Mouse (Mus musculus) liver, postnatal 0 days (tissue): ENCODE measurements around the gene Llgl2.

Experiments
- CTCF ChIP-seq: sonication (generic); IDR thresholded peaks from 2 replicates; pipeline ENCODE4 v1.5.1; 2016; ENCODE audit warnings: antibody characterized with exemption, low read depth
- EP300 ChIP-seq: IDR thresholded peaks from 2 replicates; pipeline ENCODE4 v1.6.1; 2016; ENCODE audit warnings: antibody characterized with exemption, low read depth, mild to moderate bottlenecking

DNA sequence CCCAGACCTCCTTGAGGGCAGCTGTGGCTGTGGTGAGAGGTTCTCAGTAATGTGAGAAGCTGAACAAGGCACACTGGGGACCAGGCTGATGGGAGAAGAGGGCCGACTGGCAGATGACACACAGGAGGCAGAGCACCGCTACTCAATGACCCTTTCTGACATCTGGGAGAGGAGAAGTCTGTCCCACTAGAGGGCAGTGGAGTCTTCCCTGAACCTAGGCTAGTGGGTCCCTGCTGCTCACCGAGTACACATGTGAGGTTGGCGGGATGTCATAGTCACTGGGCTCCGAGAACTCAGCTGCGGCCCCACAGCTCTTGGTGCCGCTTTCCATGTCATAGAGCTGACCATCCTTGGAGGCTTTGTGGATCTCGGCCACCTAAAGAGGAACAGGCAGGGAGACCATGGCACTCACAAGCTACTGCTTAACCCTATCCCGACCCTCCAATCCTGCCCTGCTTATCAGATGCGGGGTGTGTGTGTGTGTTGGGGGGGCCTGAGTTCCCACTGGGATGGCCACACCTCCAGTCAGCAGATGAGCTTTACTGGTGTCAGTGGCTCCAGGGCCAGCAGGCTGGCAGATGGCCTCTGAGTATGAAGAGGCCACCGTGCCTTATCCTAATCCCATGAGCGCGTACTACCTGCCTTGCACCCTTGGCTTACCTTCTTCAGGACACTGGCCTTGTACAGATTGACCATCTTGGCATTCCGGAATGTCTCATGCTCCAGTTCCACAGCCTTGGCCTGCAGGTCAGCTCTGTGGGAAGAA, 71.1 kb downstream of the Llgl2 start:
- peak; percentile 76 for TF ChIP-seq CTCF
- TF ChIP-seq EP300: no peak
